Mouse (Mus musculus) ZHBTc4 (cell line): ENCODE measurements around the gene Tubb2b.
"Not testable (repeated sequence)": the region's sequence is repeated elsewhere in the genome, so short reads cannot be mapped to it uniquely, and the experiment has no call there.

Experiments
- DNase-seq: peaks from one replicate; pipeline ENCODE4 v3.0.0-alpha.2; 2011; ENCODE audit warnings: low read depth, low spot score

The Tubb2b gene

GRCm38 (mm10) chr13:34109035-34109676, 21.1 kb downstream of the Tubb2b start:
- peak; percentile 55 for DNase-seq

- DNase-seq: no peak
These were observed 23.3 kb downstream of the Tubb2b start for GRCm38 (mm10) chr13:34106999-34107398.

GRCm38 (mm10) chr13:34106256-34106655, 24.0 kb downstream of the Tubb2b start:
- peak; percentile 47 for DNase-seq

- no peak for DNase-seq
These were observed 24.9 kb downstream of the Tubb2b start for GRCm38 (mm10) chr13:34105364-34105763.

GRCm38 (mm10) chr13:34101908-34102307, 28.4 kb downstream of the Tubb2b start:
- DNase-seq: no peak

GRCm38 (mm10) chr13:34101247-34101646, 29.0 kb downstream of the Tubb2b start:
- DNase-seq: no peak

- no peak for DNase-seq
These were observed 29.5 kb downstream of the Tubb2b start for GRCm38 (mm10) chr13:34100733-34101132.

- no peak for DNase-seq
These were observed 33.2 kb downstream of the Tubb2b start for GRCm38 (mm10) chr13:34097086-34097485.

GRCm38 (mm10) chr13:34096455-34096854, 33.8 kb downstream of the Tubb2b start:
- peak; percentile 58 for DNase-seq

- no peak for DNase-seq
These were observed 34.5 kb downstream of the Tubb2b start for GRCm38 (mm10) chr13:34095542-34096435.

GRCm38 (mm10) chr13:34089358-34089757, 40.9 kb downstream of the Tubb2b start:
- no peak for DNase-seq

- no peak for DNase-seq
These were observed 41.4 kb downstream of the Tubb2b start for GRCm38 (mm10) chr13:34088871-34089288.

GRCm38 (mm10) chr13:34088201-34088649, 42.0 kb downstream of the Tubb2b start:
- not testable (repeated sequence) for DNase-seq

GRCm38 (mm10) chr13:34087052-34087812, 43.0 kb downstream of the Tubb2b start:
- peak; percentile 78 for DNase-seq

- peak; percentile 35 for DNase-seq
These were observed 46.1 kb downstream of the Tubb2b start for GRCm38 (mm10) chr13:34084026-34084750.

GRCm38 (mm10) chr13:34081926-34082325, 48.3 kb downstream of the Tubb2b start:
- no peak for DNase-seq

GRCm38 (mm10) chr13:34079801-34080200, 50.5 kb downstream of the Tubb2b start:
- no peak for DNase-seq

GRCm38 (mm10) chr13:34078500-34079280, 51.6 kb downstream of the Tubb2b start:
- DNase-seq: no peak

GRCm38 (mm10) chr13:34077492-34078271, 52.6 kb downstream of the Tubb2b start, which contains the start of gene Tubb2a:
Gene Tubb2a (minus strand): TSS chr13:34078007.
- peak; percentile 91 for DNase-seq
